Mouse (Mus musculus) stomach, embryonic 14.5 days (tissue): ENCODE data around the gene Nupl1. TPM values are rescaled to one million over a fixed set of nuclear protein-coding genes. Genes with fewer than 3 reads are reported as not detected.
A peak's percentile ranks its signal among the peaks of the same experiment; 100 is the strongest.

ENCODE experiments used
- ATAC-seq: fragments of 200-750 bp; cut with Nextera tagmentation; 2 replicates; pipeline ENCODE4 v1.8.0; 2017; ENCODE audit warnings: low read depth, moderate TSS enrichment; ENCODE audit not compliant: insufficient number of reproducible peaks, insufficient read depth, low FRiP score
- H3K27ac ChIP-seq: fragments of 300-500 bp; sonication (generic); 2 replicates; pipeline ENCODE4 v1.5.1; 2014; ENCODE audit warnings: mild to moderate bottlenecking, low read length, moderate library complexity, mixed read lengths
- H3K27me3 ChIP-seq: fragments of 300-500 bp; sonication (generic); 2 replicates; pipeline ENCODE4 v1.6.1; 2014; ENCODE audit warnings: low read length, control low read depth, mixed read lengths; ENCODE audit not compliant: control insufficient read depth, insufficient read depth
- H3K36me3 ChIP-seq: fragments of 300-500 bp; sonication (generic); 2 replicates; pipeline ENCODE4 v1.6.1; 2014; ENCODE audit warnings: mild to moderate bottlenecking, control low read depth, low read length, moderate library complexity, mixed read lengths; ENCODE audit not compliant: control insufficient read depth, insufficient read depth
- H3K4me1 ChIP-seq: fragments of 300-500 bp; sonication (generic); 2 replicates; pipeline ENCODE4 v1.6.1; 2014; ENCODE audit warnings: low read length, control low read depth, mixed read lengths; ENCODE audit not compliant: control insufficient read depth, insufficient read depth
- H3K4me2 ChIP-seq: fragments of 300-500 bp; sonication (generic); replicated peaks from 2 replicates; pipeline ENCODE4 v1.6.1; 2014; ENCODE audit warnings: low read depth, low read length, control low read depth
- H3K4me3 ChIP-seq: fragments of 300-500 bp; sonication (generic); 2 replicates; pipeline ENCODE4 v1.5.1; 2014; ENCODE audit warnings: low read depth, low read length, control low read depth
- H3K9ac ChIP-seq: fragments of 300-500 bp; sonication (generic); replicated peaks from 2 replicates; pipeline ENCODE4 v1.6.1; 2014; ENCODE audit warnings: low read depth, mild to moderate bottlenecking, control low read depth, low read length, moderate library complexity, mixed read lengths
- H3K9me3 ChIP-seq: fragments of 300-500 bp; sonication (generic); 2 replicates; pipeline ENCODE4 v1.6.1; 2016; ENCODE audit warnings: low read depth, low read length, control low read depth; ENCODE audit not compliant: control insufficient read depth
- WGBS: fragments of 180-500 bp; shearing (Covaris S2); extraction: QIAGEN DNeasy Blood & Tissue Kit; methylation state at CpG from one replicate; pipeline ENCODE4 v1.1.7; 2014; 5-methylcytosine and 5-hydroxymethylcytosine counted together
- polyA plus RNA-seq: library from polyadenylated mRNA; unstranded; fragments of >200 nt; fragmentation: Nextera tagmentation; extraction: Ambion mirVana; gene quantifications from 2 replicates; pipeline ENCODE4 v1.2.1, GENCODE M21; 2014

The Nupl1 gene
- polyA plus RNA-seq = 0.13 TPM in 1 of 2 replicates, not detected in the other

GRCm38 (mm10) chr14:60251281-60252003 lies at the start of gene Nupl1, which contains the start of gene Gm49336:
Gene Nupl1 (minus strand): TSS chr14:60251431.
Gene Gm49336 (minus strand): TSS chr14:60251507.
- Histone ChIP-seq H3K4me3 (peak within 1 kb of the TSS; percentile 88), H3K36me3 (no peaks in the 10 kb centered on the region), H3K9ac (peak within 1 kb of the TSS; percentile 98), H3K4me2 (peak within 1 kb of the TSS; percentile 64), H3K27ac (peak within 1 kb of the TSS; percentile 87), H3K27me3 (no peaks in the 10 kb centered on the region), H3K4me1 (peaks cover 13% of the 10 kb centered on the region; the same call in 1 of the 2 replicates), H3K9me3 (no peaks in the 10 kb centered on the region)
- under 1% methylated on average over 62 of the region's 62 CpGs for WGBS
- ATAC-seq = peak; percentile 100

DNA sequence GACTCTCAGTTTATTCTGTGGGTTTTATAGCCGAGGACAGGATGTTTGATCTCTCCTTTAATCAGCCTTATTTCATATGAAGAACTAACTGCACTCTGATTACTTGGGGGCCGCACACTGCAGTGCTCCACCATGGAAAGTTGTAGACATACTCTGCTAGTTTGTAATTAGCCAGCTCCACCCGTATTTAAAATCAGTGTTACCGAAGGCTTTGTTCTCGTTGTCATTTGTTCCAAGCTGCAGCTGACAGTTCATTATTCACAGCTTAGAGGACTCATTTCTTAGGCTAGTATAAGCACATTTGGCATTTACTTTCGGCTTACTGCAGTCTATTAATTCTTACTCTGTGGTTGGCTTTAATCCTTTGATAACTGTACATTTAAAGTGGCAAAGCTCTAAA lies 49.8 kb upstream of the Nupl1 start:
- Histone ChIP-seq H3K4me1 (no peaks in the 10 kb centered on the region), H3K36me3 (peaks cover 9% of the 10 kb centered on the region), H3K27ac (no peak overlapping the region), H3K27me3 (no peaks in the 10 kb centered on the region), H3K9me3 (no peaks in the 10 kb centered on the region), H3K4me2 (no peak overlapping the region), H3K9ac (no peak overlapping the region), H3K4me3 (no peak overlapping the region)
- ATAC-seq = no peak
- 52% methylated on average over 6 of the region's 6 CpGs for WGBS

- no peak for ATAC-seq
- H3K4me2 ChIP-seq = no peak overlapping the region
- H3K9me3 ChIP-seq = no peaks in the 10 kb centered on the region
- no peaks in the 10 kb centered on the region for H3K4me1 ChIP-seq
- no peak overlapping the region for H3K4me3 ChIP-seq
- H3K27ac ChIP-seq = no peak overlapping the region
- WGBS = 73% methylated on average over 14 of the region's 14 CpGs
- H3K36me3 ChIP-seq = peaks cover 9% of the 10 kb centered on the region
- no peaks in the 10 kb centered on the region for H3K27me3 ChIP-seq
- no peak overlapping the region for H3K9ac ChIP-seq
Measured at GRCm38 (mm10) chr14:60300224-60300991, 49.2 kb upstream of the Nupl1 start.

DNA sequence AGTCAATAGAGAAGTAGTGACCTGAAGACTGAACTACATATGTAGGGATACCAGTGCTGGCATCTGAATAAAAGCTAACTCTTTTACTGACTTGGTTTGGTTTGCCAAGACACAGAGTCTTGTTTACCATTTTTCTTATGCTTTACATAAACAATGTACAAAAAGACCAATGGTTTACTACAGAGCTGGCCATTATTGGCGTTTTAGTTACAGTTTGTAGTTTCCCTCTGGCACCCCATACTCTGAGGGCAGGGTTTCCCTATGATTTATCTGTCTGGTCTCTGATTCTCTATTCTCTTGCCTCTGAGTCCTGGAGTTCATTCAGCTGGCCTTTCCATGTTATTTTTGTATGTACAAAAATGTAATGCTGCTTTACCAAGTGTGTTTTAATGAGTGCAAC lies 44.3 kb upstream of the Nupl1 start:
- Histone ChIP-seq H3K4me2 (no peak overlapping the region), H3K4me1 (no peaks in the 10 kb centered on the region), H3K9ac (no peak overlapping the region), H3K27ac (no peak overlapping the region), H3K27me3 (no peaks in the 10 kb centered on the region), H3K36me3 (peaks cover 11% of the 10 kb centered on the region), H3K9me3 (no peaks in the 10 kb centered on the region), H3K4me3 (no peak overlapping the region)
- 60% methylated on average over 1 of the region's 1 CpGs for WGBS
- no peak for ATAC-seq

- no peak for ATAC-seq
- H3K9me3 ChIP-seq = no peaks in the 10 kb centered on the region
- WGBS = 84% methylated on average over 4 of the region's 4 CpGs
- no peaks in the 10 kb centered on the region for H3K4me1 ChIP-seq
- no peak overlapping the region for H3K4me3 ChIP-seq
- H3K4me2 ChIP-seq = no peak overlapping the region
- H3K27me3 ChIP-seq = no peaks in the 10 kb centered on the region
- peaks cover 4% of the 10 kb centered on the region; the same call in 1 of the 2 replicates for H3K36me3 ChIP-seq
- H3K27ac ChIP-seq = no peak overlapping the region
- no peak overlapping the region for H3K9ac ChIP-seq
Measured at GRCm38 (mm10) chr14:60290363-60290762, 39.1 kb upstream of the Nupl1 start.

- H3K9me3 ChIP-seq = no peaks in the 10 kb centered on the region
- 82% methylated on average over 7 of the region's 7 CpGs for WGBS
- no peak overlapping the region for H3K9ac ChIP-seq
- H3K4me2 ChIP-seq = no peak overlapping the region
- no peak overlapping the region for H3K4me3 ChIP-seq
- peaks cover 7% of the 10 kb centered on the region; the same call in 1 of the 2 replicates for H3K36me3 ChIP-seq
- no peak overlapping the region for H3K27ac ChIP-seq
- ATAC-seq = no peak
- H3K4me1 ChIP-seq = no peaks in the 10 kb centered on the region
- no peaks in the 10 kb centered on the region for H3K27me3 ChIP-seq
Measured at GRCm38 (mm10) chr14:60286194-60286863, 35.1 kb upstream of the Nupl1 start.

- Histone ChIP-seq H3K27me3 (no peaks in the 10 kb centered on the region), H3K9me3 (no peaks in the 10 kb centered on the region), H3K36me3 (no peaks in the 10 kb centered on the region; the same call in 1 of the 2 replicates), H3K4me2 (no peak overlapping the region), H3K4me1 (no peaks in the 10 kb centered on the region), H3K4me3 (no peak overlapping the region), H3K27ac (peak overlapping the region; percentile 22; the same call in 1 of the 2 replicates), H3K9ac (no peak overlapping the region)
- 72% methylated on average over 7 of the region's 7 CpGs for WGBS
- ATAC-seq = peak; percentile 91
Measured at GRCm38 (mm10) chr14:60275301-60276276, 24.4 kb upstream of the Nupl1 start.
